Comparison of ENCODE assay signal across 8 mouse cellular contexts in the genomic region with DNA sequence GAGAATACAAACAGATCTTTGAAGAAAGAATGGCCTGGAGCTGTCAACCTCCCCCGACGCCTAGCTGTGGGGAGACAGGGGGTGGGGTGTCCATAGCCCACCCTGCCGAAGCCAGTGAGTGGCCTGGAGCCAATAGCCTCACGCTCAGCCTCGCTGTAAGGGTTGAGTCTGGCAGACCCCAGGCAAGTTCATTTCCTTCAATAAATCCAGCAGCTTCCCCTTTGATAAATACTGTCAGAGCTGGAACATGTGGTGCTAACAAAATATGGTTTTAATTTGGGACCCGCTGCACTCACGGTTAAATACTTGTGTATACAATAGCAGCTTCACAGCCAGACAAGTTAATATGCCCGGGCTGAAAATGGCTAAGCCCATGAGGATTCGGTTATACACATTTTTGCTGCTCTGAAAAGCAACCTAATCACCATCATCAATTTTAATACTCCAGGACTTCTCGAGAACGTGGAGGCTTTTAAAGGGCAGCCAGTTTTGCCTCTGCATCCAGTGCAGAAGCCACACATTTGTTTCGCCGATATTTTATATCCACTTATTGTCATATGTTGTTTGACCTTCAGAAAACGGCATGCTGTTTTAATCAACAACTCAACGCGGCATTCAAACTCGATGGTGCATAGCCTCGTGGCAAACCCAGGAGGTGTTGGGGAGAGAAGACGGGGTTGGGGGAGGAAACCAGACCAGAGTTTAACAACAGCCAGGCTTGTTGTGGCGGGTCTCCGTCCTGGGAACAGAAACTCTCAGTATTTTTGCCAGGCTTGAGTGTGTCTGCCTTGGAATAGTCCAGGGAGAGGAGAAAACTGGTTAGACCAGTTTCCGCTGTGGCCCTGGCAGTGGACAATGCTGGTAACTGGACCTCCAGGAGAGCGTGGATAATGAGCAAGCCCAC.
DNase-seq lines count a peak whose midpoint lies in the region; ATAC-seq lines count a peak whose summit lies in the region.

No protein-coding gene starts in this region.

- H3K36me3 ChIP-seq in forebrain, embryonic 12.5 days (replicated peaks) = no peaks in the 10 kb centered on the region
- H3K36me3 ChIP-seq in lung, embryonic 16.5 days (ENCODE audit: control insufficient read depth, insufficient read depth, low read length) = no peaks in the 10 kb centered on the region

- peak overlapping the region; percentile 68 for H3K4me2 ChIP-seq in forebrain, embryonic 12.5 days
- peak overlapping the region; percentile 70 for H3K4me2 ChIP-seq in lung, embryonic 16.5 days (ENCODE audit: low read depth, low read length)

- H3K27me3 ChIP-seq in forebrain, embryonic 12.5 days = peaks cover 19% of the 10 kb centered on the region; the same call in 1 of the 2 replicates
- no peaks in the 10 kb centered on the region for H3K27me3 ChIP-seq in lung, embryonic 16.5 days (ENCODE audit: control insufficient read depth, insufficient read depth, low read depth, low read length)

- ATAC-seq in forebrain, embryonic 12.5 days (ENCODE audit: low FRiP score) = peak; percentile 45; the same call in 1 of the 2 replicates
- peak; percentile 80 for ATAC-seq in lung, embryonic 16.5 days (ENCODE audit: low read depth)

- no peaks in the 10 kb centered on the region for H3K9me3 ChIP-seq in forebrain, embryonic 12.5 days
- no peaks in the 10 kb centered on the region for H3K9me3 ChIP-seq in lung, embryonic 16.5 days (ENCODE audit: control insufficient read depth, low read length)

- H3K4me1 ChIP-seq in forebrain, embryonic 12.5 days = peaks cover 23% of the 10 kb centered on the region
- peaks cover 14% of the 10 kb centered on the region for H3K4me1 ChIP-seq in lung, embryonic 16.5 days (replicated peaks; ENCODE audit: control insufficient read depth, insufficient read depth, low read length)

- H3K4me3 ChIP-seq in forebrain, embryonic 12.5 days (replicated peaks) = peak overlapping the region; percentile 32
- H3K4me3 ChIP-seq in lung, embryonic 16.5 days (ENCODE audit: low read length) = peak overlapping the region; percentile 49

- DNase-seq in urinary bladder, adult 18-20 months (ENCODE audit: low spot score in 2 of 2) = peak; percentile 45 to 57
- DNase-seq in urinary bladder, postnatal 10 days (ENCODE audit: low spot score) = no peak
- peak; percentile 64 to 84 for DNase-seq in kidney, adult 8-10 months
- peak; percentile 18 for DNase-seq in ovary, postnatal 10 days (ENCODE audit: low spot score)
- DNase-seq in B cell, adult 2 months = no peak
- DNase-seq in layer of hippocampus, adult 11-12 months (ENCODE audit: low spot score) = no peak

- H3K9ac ChIP-seq in forebrain, embryonic 12.5 days = peak overlapping the region; percentile 40
- H3K9ac ChIP-seq in lung, embryonic 16.5 days (ENCODE audit: low read length) = peak overlapping the region; percentile 70

- WGBS in forebrain, embryonic 12.5 days = 4% methylated on average over 23 of the region's 23 CpGs
- 2% methylated on average over 23 of the region's 23 CpGs for WGBS in lung, embryonic 16.5 days

- H3K27ac ChIP-seq in forebrain, embryonic 12.5 days = no peak overlapping the region
- peak overlapping the region; percentile 65 for H3K27ac ChIP-seq in lung, embryonic 16.5 days (ENCODE audit: low read length)

Comparison
In these comparisons a context has a peak if more than half of its experiments do, and no peak if none do; other contexts are left out.
1. DNase-seq: peak in urinary bladder, adult 18-20 months (2 of 2), kidney, adult 8-10 months (2 of 2) and ovary, postnatal 10 days (single experiment); none in urinary bladder, postnatal 10 days (single experiment), B cell, adult 2 months (0 of 2) and layer of hippocampus, adult 11-12 months (single experiment).